Mouse (Mus musculus): ENCODE measurements around the gene AI182371. TPM values are rescaled to one million over a fixed set of nuclear protein-coding genes. Genes with fewer than 3 reads are reported as not detected.
A peak's percentile ranks its signal among the peaks of the same experiment; 100 is the strongest.

AI182371 gene
- total RNA-seq, 2 experiments from 2014 or later = 0.22 to 0.44 TPM

GRCm38 (mm10) chr2:35074328-35074727 is 27.0 kb downstream of the AI182371 start:
- DNase-seq (ENCODE audit: low spot score in 2 of 2) = no peak
- intact Hi-C loops (cut with DNase I) = no loop called here

GRCm38 (mm10) chr2:35072547-35072946 is 28.8 kb downstream of the AI182371 start:
- intact Hi-C loops (cut with DNase I) = no loop called here
- DNase-seq (ENCODE audit: low spot score in 2 of 2) = no peak

GRCm38 (mm10) chr2:35070275-35070674 is 31.1 kb downstream of the AI182371 start:
- DNase-seq (ENCODE audit: low spot score in 2 of 2) = no peak
- intact Hi-C loops (cut with DNase I) = no loop called here

GRCm38 (mm10) chr2:35069124-35069523 is 32.2 kb downstream of the AI182371 start:
- DNase-seq (ENCODE audit: low spot score in 2 of 2) = no peak
- intact Hi-C loops (cut with DNase I) = no loop called here

- DNase-seq (ENCODE audit: low spot score in 2 of 2) = no peak
- intact Hi-C loops (cut with DNase I) = no loop called here
Observed at GRCm38 (mm10) chr2:35067117-35067516, 34.2 kb downstream of the AI182371 start.

- intact Hi-C loops (cut with DNase I) = no loop called here
- no peak for DNase-seq (ENCODE audit: low spot score in 2 of 2)
Observed at GRCm38 (mm10) chr2:35066525-35067082, 34.7 kb downstream of the AI182371 start.

GRCm38 (mm10) chr2:35063333-35064030 is 37.9 kb downstream of the AI182371 start:
- no peak for DNase-seq (ENCODE audit: low spot score in 2 of 2)
- intact Hi-C loops (cut with DNase I) = no loop called here

GRCm38 (mm10) chr2:35061338-35061737 is 40.0 kb downstream of the AI182371 start, which contains the start of gene Hc:
Hc (minus strand) TSS chr2:35061438.
- intact Hi-C loops (cut with DNase I) = no loop called here
- no peak for DNase-seq (ENCODE audit: low spot score in 2 of 2)

GRCm38 (mm10) chr2:35060897-35061296 is 40.4 kb downstream of the AI182371 start:
- intact Hi-C loops (cut with DNase I) = no loop called here
- DNase-seq (ENCODE audit: low spot score in 2 of 2) = no peak

GRCm38 (mm10) chr2:35060256-35060655 is 41.1 kb downstream of the AI182371 start:
- intact Hi-C loops (cut with DNase I) = no loop called here
- DNase-seq (ENCODE audit: low spot score in 2 of 2) = no peak

GRCm38 (mm10) chr2:35058325-35058724 is 43.0 kb downstream of the AI182371 start:
- intact Hi-C loops (cut with DNase I) = no loop called here
- no peak for DNase-seq (ENCODE audit: low spot score in 2 of 2)

GRCm38 (mm10) chr2:35057243-35057642 is 44.1 kb downstream of the AI182371 start:
- intact Hi-C loops (cut with DNase I) = no loop called here

GRCm38 (mm10) chr2:35048851-35049250 is 52.5 kb downstream of the AI182371 start:
- intact Hi-C loops (cut with DNase I) = no loop called here
- DNase-seq (ENCODE audit: low spot score in 2 of 2) = peak in 1 of 2 experiments; percentile 22

More at GRCm38 (mm10) chr2:35057243-35057642, 44.1 kb downstream of the AI182371 start:
- no peak for DNase-seq (ENCODE audit: low spot score in 2 of 2)

- intact Hi-C loops (cut with DNase I) = loop anchor here (2.0 kb wide), 1 partner anchor 64 kb away; the partner anchor contains the start of gene Cntrl
- DNase-seq (ENCODE audit: low spot score in 2 of 2) = peak; percentile 35 to 41
Observed at GRCm38 (mm10) chr2:35044956-35045355, 56.4 kb downstream of the AI182371 start.

GRCm38 (mm10) chr2:35038580-35039375 is 62.6 kb downstream of the AI182371 start:
- no peak for DNase-seq (ENCODE audit: low spot score in 2 of 2)
- intact Hi-C loops (cut with DNase I) = no loop called here

Other genes starting within 250 kb of the AI182371 start
- gene Cutal, start 227.1 kb downstream of the AI182371 start, total RNA-seq (2021) = under 1 TPM; 0.25 to 0.26 TPM
- 10 to 100 TPM; 27.4 to 30.8 TPM for gene Psmd5, start 226.6 kb downstream of the AI182371 start, total RNA-seq (2021)
- under 1 TPM; 0.68 to 0.82 TPM for gene Phf19, start 187.5 kb downstream of the AI182371 start, total RNA-seq (2021)
- gene Traf1, start 139.8 kb downstream of the AI182371 start, total RNA-seq (2021) = under 1 TPM; 0.59 to 0.78 TPM
- gene Hc, start 40.1 kb downstream of the AI182371 start, total RNA-seq (2021) = under 1 TPM; 0.47 to 0.77 TPM
- gene Cntrl, start 7.9 kb upstream of the AI182371 start, total RNA-seq (2021) = 1 to 10 TPM; 8.0 to 8.3 TPM
- 100 to 1,000 TPM; 229 to 234 TPM for gene Rab14, start 99.6 kb upstream of the AI182371 start, total RNA-seq (2021)
- gene Gsn, start 154.8 kb upstream of the AI182371 start, total RNA-seq (2021) = 10 to 100 TPM; 49.4 to 81.5 TPM
- gene Stom, start 235.4 kb upstream of the AI182371 start, total RNA-seq (2021) = 10 to 100 TPM in 1 of 2 experiments, 1 to 10 TPM in 1; 8.0 to 10.1 TPM

Data from left cerebral cortex, postnatal 14 days (tissue).